Mouse (Mus musculus): ENCODE measurements at regions not wholly inside any gene's neighbourhood (a gene's known extent, or its start where the extent isn't known, plus 50 kb on each side); places are given as distances from the start of the nearest gene placed in this dataset.

GRCm38 (mm10) chr4:10030316-10030715 is 844.0 kb upstream of the 2610301B20Rik start:
- TF ChIP-seq CTCF (conservative IDR thresholded peaks at IDR 0.05 in 1 of 2, IDR thresholded peaks at IDR 0.05 in 1 of 2; ENCODE audit: low read depth in 2 of 2, low read length in 2 of 2) (no peak), ZMIZ1 (IDR thresholded peaks at IDR 0.05; ENCODE audit: low read depth, low read length) (no peak), MAX (IDR thresholded peaks at IDR 0.05; ENCODE audit: low read length) (no peak), BHLHE40 (IDR thresholded peaks at IDR 0.05; ENCODE audit: low read depth, low read length) (no peak), NRF1 (IDR thresholded peaks at IDR 0.05; ENCODE audit: low read depth, low read length) (no peak), POLR2A (IDR thresholded peaks at IDR 0.05; ENCODE audit: low read depth, low read length) (no peak), CHD2 (IDR thresholded peaks at IDR 0.05; ENCODE audit: low read length) (no peak), ZNF384 (IDR thresholded peaks at IDR 0.05; ENCODE audit: low read depth, low read length) (no peak), HCFC1 (IDR thresholded peaks at IDR 0.05; ENCODE audit: low read depth, low read length) (no peak), EP300 (IDR thresholded peaks at IDR 0.05; ENCODE audit: low read length) (no peak), USF1 (IDR thresholded peaks at IDR 0.05; ENCODE audit: low read depth, low read length) (no peak), RAD21 (IDR thresholded peaks at IDR 0.05; ENCODE audit: low read depth, low read length) (no peak)
